Mouse (Mus musculus) urinary bladder, postnatal 14 days (tissue): Measurements from ENCODE around the gene Ccp110.

Source experiments
- DNase-seq: peaks from one replicate; pipeline ENCODE4 v3.0.0; 2021; ENCODE audit warnings: low spot score

The Ccp110 gene

DNA sequence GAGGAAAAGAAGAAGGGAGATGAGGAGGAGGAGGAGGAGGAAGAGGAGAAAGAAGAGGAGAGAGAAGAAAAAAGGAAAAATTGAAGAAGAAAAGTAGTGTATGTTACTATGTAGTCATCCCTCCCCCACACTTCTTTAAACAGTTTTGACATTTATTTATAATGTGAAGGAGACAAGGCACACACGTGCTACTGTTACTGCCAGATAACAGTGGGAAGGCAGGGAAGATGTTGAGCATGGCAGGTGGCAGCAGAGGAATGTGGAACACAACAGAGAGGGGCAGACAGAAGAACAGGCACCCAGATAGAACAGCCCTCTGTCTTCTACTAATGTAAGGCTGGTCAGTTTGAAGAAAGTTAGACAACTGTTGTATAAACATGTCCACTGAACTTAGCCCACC is 57.3 kb downstream of the Ccp110 start:
- DNase-seq = no peak

DNA sequence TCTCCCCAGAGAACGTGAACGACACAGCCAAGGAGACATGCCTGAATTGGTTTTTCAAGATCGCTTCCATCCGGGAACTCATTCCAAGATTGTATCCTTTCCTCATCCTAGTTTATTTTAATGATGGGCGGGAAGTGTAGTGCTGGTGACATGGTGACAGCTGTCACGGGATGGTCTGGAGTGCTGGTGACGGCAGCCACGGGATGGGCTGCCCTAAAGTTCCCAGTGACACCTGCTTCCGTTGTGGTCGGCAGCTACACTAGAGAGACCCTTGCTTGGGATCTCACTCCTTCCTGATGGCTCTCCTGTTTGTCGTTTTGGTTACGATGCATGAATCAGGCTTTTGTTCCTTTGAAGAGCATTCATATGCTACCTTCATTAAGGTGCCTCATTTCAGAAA is 60.7 kb downstream of the Ccp110 start:
- DNase-seq = no peak

- no peak for DNase-seq
These were observed 63.6 kb downstream of the Ccp110 start for GRCm38 (mm10) chr7:118775991-118776390.

- DNase-seq = no peak
These were observed 64.1 kb downstream of the Ccp110 start for GRCm38 (mm10) chr7:118776491-118776890.

GRCm38 (mm10) chr7:118777598-118778394 is 65.4 kb downstream of the Ccp110 start:
- DNase-seq = peak; percentile 54

DNA sequence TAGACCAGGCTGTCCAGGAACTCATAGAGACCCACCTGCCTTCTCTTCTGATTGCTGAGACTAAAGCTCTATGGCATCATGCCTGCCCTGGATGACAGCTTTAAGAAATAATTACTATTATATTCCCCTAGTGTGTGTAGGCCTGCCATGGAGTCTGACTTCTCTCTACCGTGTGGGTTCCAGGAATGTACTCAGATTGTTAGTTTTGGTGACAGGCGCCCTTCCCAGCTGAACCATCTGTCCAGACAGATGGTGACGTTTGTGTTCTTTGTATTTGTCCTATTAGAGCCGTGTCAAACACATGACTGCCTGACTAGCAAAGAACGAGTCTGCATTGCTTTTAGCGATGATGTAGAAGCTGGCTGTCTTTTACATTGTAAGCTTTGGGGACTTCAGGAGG is 66.2 kb downstream of the Ccp110 start:
- DNase-seq = no peak

GRCm38 (mm10) chr7:118783305-118784001 is 71.1 kb downstream of the Ccp110 start:
- DNase-seq = no peak

DNA sequence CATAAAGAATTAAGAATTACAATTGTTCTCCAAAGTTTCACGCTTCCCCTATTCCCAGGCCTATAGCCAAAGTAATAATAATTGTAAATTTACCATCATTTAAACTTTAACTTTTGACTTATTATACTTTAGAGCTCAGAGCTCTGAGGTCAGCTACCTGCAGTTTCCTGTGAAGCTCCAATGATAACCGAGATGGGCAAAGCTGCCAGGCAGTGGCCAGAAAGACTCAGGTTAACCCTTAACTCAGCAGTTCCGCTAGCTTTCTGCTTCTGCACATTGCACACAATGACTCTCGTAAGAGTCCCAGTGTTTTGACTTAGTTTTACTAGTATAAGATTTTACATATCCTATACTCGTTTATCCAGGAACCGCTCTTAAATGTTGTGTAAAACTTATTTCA is 73.7 kb downstream of the Ccp110 start:
- DNase-seq = no peak
